Mouse (Mus musculus) kidney, adult 18-20 months (tissue): Measurements from ENCODE around the gene Slc39a11.
"Not testable (repeated sequence)": the region's sequence is repeated elsewhere in the genome, so short reads cannot be mapped to it uniquely, and the experiment has no call there.

Experiments
- DNase-seq: peaks from one replicate; pipeline ENCODE4 v3.0.0; 2021

Slc39a11 gene

GRCm38 (mm10) chr11:113588936-113589335, 60.9 kb downstream of the Slc39a11 start:
- no peak for DNase-seq

- no peak for DNase-seq
Measured at GRCm38 (mm10) chr11:113586423-113586822, 63.5 kb downstream of the Slc39a11 start.

- no peak for DNase-seq
Measured at GRCm38 (mm10) chr11:113583879-113584661, 65.8 kb downstream of the Slc39a11 start.

- no peak for DNase-seq
Measured at GRCm38 (mm10) chr11:113577221-113577620, 72.7 kb downstream of the Slc39a11 start.

GRCm38 (mm10) chr11:113572641-113573040, 77.2 kb downstream of the Slc39a11 start:
- DNase-seq, result no peak

GRCm38 (mm10) chr11:113571616-113572015, 78.3 kb downstream of the Slc39a11 start:
- DNase-seq, result no peak

GRCm38 (mm10) chr11:113568999-113569398, 80.9 kb downstream of the Slc39a11 start:
- no peak for DNase-seq

GRCm38 (mm10) chr11:113567926-113568325, 82.0 kb downstream of the Slc39a11 start:
- DNase-seq, result not testable (repeated sequence)

GRCm38 (mm10) chr11:113565006-113565995, 84.6 kb downstream of the Slc39a11 start:
- peak; percentile 84 for DNase-seq

GRCm38 (mm10) chr11:113562326-113562725, 87.6 kb downstream of the Slc39a11 start:
- peak; percentile 43 for DNase-seq

- DNase-seq, result no peak
Measured at GRCm38 (mm10) chr11:113560150-113560549, 89.7 kb downstream of the Slc39a11 start.

- no peak for DNase-seq
Measured at GRCm38 (mm10) chr11:113558505-113558904, 91.4 kb downstream of the Slc39a11 start.

- DNase-seq, result no peak
Measured at GRCm38 (mm10) chr11:113556142-113556541, 93.7 kb downstream of the Slc39a11 start.

- DNase-seq, result no peak
Measured at GRCm38 (mm10) chr11:113554701-113555360, 95.0 kb downstream of the Slc39a11 start.

- no peak for DNase-seq
Measured at GRCm38 (mm10) chr11:113554194-113554593, 95.7 kb downstream of the Slc39a11 start.

GRCm38 (mm10) chr11:113553605-113554004, 96.3 kb downstream of the Slc39a11 start:
- DNase-seq, result no peak

GRCm38 (mm10) chr11:113552539-113552938, 97.3 kb downstream of the Slc39a11 start:
- no peak for DNase-seq

- DNase-seq, result peak; percentile 12
Measured at GRCm38 (mm10) chr11:113546217-113546877, 103.5 kb downstream of the Slc39a11 start.

GRCm38 (mm10) chr11:113544017-113544640, 105.8 kb downstream of the Slc39a11 start:
- no peak for DNase-seq

GRCm38 (mm10) chr11:113541073-113541472, 108.8 kb downstream of the Slc39a11 start:
- DNase-seq, result no peak

- no peak for DNase-seq
Measured at GRCm38 (mm10) chr11:113539502-113540209, 110.2 kb downstream of the Slc39a11 start.
